10 mouse cellular contexts compared by ENCODE assay signal in genomic region chrX:48139368-48140285, GRCm38 (mm10). TPM values are rescaled to one million over a fixed set of nuclear protein-coding genes. Genes with fewer than 3 reads are reported as not detected.
A peak's percentile ranks its signal among the peaks of the same experiment; 100 is the strongest.
DNase-seq lines count a peak whose midpoint lies in the region; ATAC-seq and TF ChIP-seq lines count a peak whose summit lies in the region.
"Had no signal": no experiment of that assay in that cellular context is flagged by ENCODE, and none has a peak within 500 bp of the region (broad histone marks: within the 10 kb centered on the region; RNA-seq: fewer than 3 reads in every experiment).

No protein-coding gene starts in this region.

- TF ChIP-seq CTCF in stomach, postnatal 0 days (IDR thresholded peaks at IDR 0.05; ENCODE audit: low read depth) = no peak

- H3K4me2 ChIP-seq in lung, embryonic 16.5 days (ENCODE audit: low read depth, low read length) = no peak overlapping the region
- no peak overlapping the region for H3K4me2 ChIP-seq in forebrain, embryonic 16.5 days (ENCODE audit: low read length)
- no peak overlapping the region for H3K4me2 ChIP-seq in stomach, postnatal 0 days (replicated peaks; ENCODE audit: low read depth)
- H3K4me2 ChIP-seq: hindbrain, embryonic 14.5 days; limb, embryonic 15.5 days had no signal

- no peak overlapping the region for H3K9ac ChIP-seq in lung, embryonic 16.5 days (ENCODE audit: low read length)
- H3K9ac ChIP-seq in forebrain, embryonic 16.5 days (replicated peaks; ENCODE audit: low read depth, low read length) = no peak overlapping the region
- no peak overlapping the region for H3K9ac ChIP-seq in stomach, postnatal 0 days (ENCODE audit: low read length)
- H3K9ac ChIP-seq: hindbrain, embryonic 14.5 days; limb, embryonic 15.5 days had no signal

- H3K4me1 ChIP-seq in lung, embryonic 16.5 days (replicated peaks; ENCODE audit: control insufficient read depth, insufficient read depth, low read length) = peaks cover 3% of the 10 kb centered on the region; the same call in 1 of the 2 replicates
- H3K4me1 ChIP-seq in forebrain, embryonic 16.5 days (replicated peaks; ENCODE audit: control insufficient read depth, insufficient read depth, low read length) = peaks cover 3% of the 10 kb centered on the region; the same call in 1 of the 2 replicates
- no peaks in the 10 kb centered on the region for H3K4me1 ChIP-seq in stomach, postnatal 0 days (replicated peaks; ENCODE audit: control insufficient read depth, insufficient read depth)

- no peaks in the 10 kb centered on the region for H3K36me3 ChIP-seq in lung, embryonic 16.5 days (ENCODE audit: control insufficient read depth, insufficient read depth, low read length)
- no peaks in the 10 kb centered on the region for H3K36me3 ChIP-seq in forebrain, embryonic 16.5 days (ENCODE audit: control insufficient read depth, insufficient read depth)
- H3K36me3 ChIP-seq in stomach, postnatal 0 days (ENCODE audit: control insufficient read depth, insufficient read depth, low read length) = no peaks in the 10 kb centered on the region
- H3K36me3 ChIP-seq: limb, embryonic 15.5 days had no signal

- H3K27me3 ChIP-seq in lung, embryonic 16.5 days (ENCODE audit: control insufficient read depth, insufficient read depth, low read depth, low read length) = no peaks in the 10 kb centered on the region
- H3K27me3 ChIP-seq in forebrain, embryonic 16.5 days (replicated peaks; ENCODE audit: control insufficient read depth, insufficient read depth, low read length) = no peaks in the 10 kb centered on the region
- H3K27me3 ChIP-seq in stomach, postnatal 0 days (ENCODE audit: control insufficient read depth, insufficient read depth, low read length) = no peaks in the 10 kb centered on the region
- H3K27me3 ChIP-seq: limb, embryonic 15.5 days had no signal

- WGBS in lung, embryonic 16.5 days = 46% methylated on average over 14 of the region's 14 CpGs
- 26% methylated on average over 14 of the region's 14 CpGs for WGBS in forebrain, embryonic 16.5 days
- WGBS in stomach, postnatal 0 days = 47% methylated on average over 14 of the region's 14 CpGs

- H3K27ac ChIP-seq in lung, embryonic 16.5 days (ENCODE audit: low read length) = 0 out of 2 replicates have a peak overlapping the region, but pooled peaks have one; percentile 13
- no peak overlapping the region for H3K27ac ChIP-seq in forebrain, embryonic 16.5 days (ENCODE audit: low read length)
- 0 out of 2 replicates have a peak overlapping the region, but pooled peaks have one; percentile 24 for H3K27ac ChIP-seq in stomach, postnatal 0 days (replicated peaks)
- H3K27ac ChIP-seq: hindbrain, embryonic 14.5 days; limb, embryonic 15.5 days had no signal

- no peak for ATAC-seq in lung, embryonic 16.5 days (ENCODE audit: low read depth)
- 0 out of 2 replicates have a peak, but pooled peaks have one; percentile 38 for ATAC-seq in forebrain, embryonic 16.5 days
- ATAC-seq in stomach, postnatal 0 days (ENCODE audit: low FRiP score, low TSS enrichment) = no peak

- H3K4me3 ChIP-seq in lung, embryonic 16.5 days (ENCODE audit: low read length) = no peak overlapping the region
- no peak overlapping the region for H3K4me3 ChIP-seq in forebrain, embryonic 16.5 days (replicated peaks; ENCODE audit: low read length)
- no peak overlapping the region for H3K4me3 ChIP-seq in stomach, postnatal 0 days (ENCODE audit: low read depth, low read length)
- H3K4me3 ChIP-seq: limb, embryonic 15.5 days had no signal

- intact Hi-C loops in left cerebral cortex, postnatal 4 days (cut with DNase I) = no loop called here

- no peak for TF ChIP-seq EP300 in stomach, postnatal 0 days (optimal IDR thresholded peaks at IDR 0.05)

- no peaks in the 10 kb centered on the region for H3K9me3 ChIP-seq in lung, embryonic 16.5 days (ENCODE audit: control insufficient read depth, low read length)
- no peaks in the 10 kb centered on the region for H3K9me3 ChIP-seq in forebrain, embryonic 16.5 days (ENCODE audit: control insufficient read depth, low read length)
- no peaks in the 10 kb centered on the region for H3K9me3 ChIP-seq in stomach, postnatal 0 days (ENCODE audit: control insufficient read depth, low read length)
- H3K9me3 ChIP-seq: limb, embryonic 15.5 days had no signal

- no peak for DNase-seq in lung, postnatal 14 days
- peak; percentile 5 for DNase-seq in R1 (ENCODE audit: low read depth, low spot score)
- no peak for DNase-seq in stomach, postnatal 0 days (ENCODE audit: low spot score)
- DNase-seq in left cerebral cortex, postnatal 4 days = no peak
- DNase-seq in frontal cortex, postnatal 10 days (ENCODE audit: low spot score in 2 of 2) = no peak
- DNase-seq: kidney, postnatal 25 days had no signal

RNA-seq across cellular contexts. Expression of gene Sash3, which starts 6.6 kb away (rescaled TPM):
- 4.1 and 6.7 TPM in 2 replicates for polyA plus RNA-seq in lung, embryonic 16.5 days (2015; fragmentation: Nextera tagmentation; extraction: Ambion mirVana)
- polyA plus RNA-seq in forebrain, embryonic 16.5 days (2015; fragmentation: Nextera tagmentation; extraction: Ambion mirVana) = 0.90 and 1.1 TPM in 2 replicates
- polyA plus RNA-seq in stomach, postnatal 0 days (2015; fragmentation: Nextera tagmentation; extraction: Ambion mirVana) = 1.5 and 1.6 TPM in 2 replicates
- total RNA-seq in left cerebral cortex, postnatal 4 days (2021) = under 1 TPM; 0.89 to 0.96 TPM

RNA-seq across cellular contexts. Expression of gene Xpnpep2, which starts 31.1 kb away (rescaled TPM):
- 1.1 and 1.5 TPM in 2 replicates for polyA plus RNA-seq in lung, embryonic 16.5 days (2015; fragmentation: Nextera tagmentation; extraction: Ambion mirVana)
- polyA plus RNA-seq in forebrain, embryonic 16.5 days (2015; fragmentation: Nextera tagmentation; extraction: Ambion mirVana) = 0.75 and 1.0 TPM in 2 replicates
- polyA plus RNA-seq in stomach, postnatal 0 days (2015; fragmentation: Nextera tagmentation; extraction: Ambion mirVana) = 0.58 and 1.1 TPM in 2 replicates
- under 1 TPM; 0.40 to 0.60 TPM for total RNA-seq in left cerebral cortex, postnatal 4 days (2021)
